Mouse (Mus musculus) thymus, postnatal 4 days (tissue): ENCODE measurements around the gene Rhoa.
"Not testable (repeated sequence)": the region's sequence is repeated elsewhere in the genome, so short reads cannot be mapped to it uniquely, and the experiment has no call there.

Experiments used
- DNase-seq: peaks from one replicate; pipeline ENCODE4 v3.0.0; 2021

Gene Rhoa

DNA sequence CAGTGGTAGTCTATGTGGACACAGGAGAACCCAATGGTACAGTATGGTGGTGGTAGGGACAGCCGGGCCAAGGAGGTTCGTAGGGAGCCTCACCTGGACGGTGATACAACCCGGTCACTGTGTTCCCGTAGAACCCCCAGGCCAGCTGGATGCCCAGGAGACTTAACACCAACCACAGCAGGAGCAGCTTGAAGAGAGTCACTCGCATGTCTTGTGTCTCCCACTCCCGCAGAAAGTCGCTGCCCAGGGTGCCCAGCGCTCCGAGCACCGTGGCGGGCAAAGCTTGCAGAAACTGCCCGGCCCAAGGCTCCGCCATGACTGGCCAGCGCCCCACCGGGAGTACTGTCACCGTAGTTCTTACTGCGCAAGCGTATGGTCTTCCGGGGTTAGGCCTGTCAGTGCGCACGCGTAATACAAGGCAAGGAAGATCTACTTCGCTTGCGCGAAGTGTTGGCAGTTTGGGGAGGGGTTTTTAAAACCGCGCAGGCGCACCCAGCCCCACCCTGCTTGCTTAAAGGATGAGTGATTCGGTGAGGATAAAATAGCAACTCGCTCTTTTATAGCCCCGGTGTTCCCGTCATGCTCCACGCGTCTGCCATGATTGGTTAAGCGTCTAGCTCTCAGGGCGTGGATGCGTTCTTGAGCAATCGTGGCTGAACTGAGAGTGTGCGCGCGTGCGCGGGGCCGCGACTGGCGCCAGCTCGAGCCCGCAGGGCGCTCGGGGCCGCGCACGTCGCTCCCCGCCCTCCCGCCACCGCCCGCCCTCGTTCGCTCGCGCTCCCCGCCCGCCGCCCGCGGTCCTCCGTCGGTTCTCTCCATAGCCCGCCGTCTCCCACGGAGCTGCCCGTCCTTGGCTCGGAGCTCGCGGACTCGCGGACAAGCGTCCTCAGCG is at the start of gene Rhoa, which contains the start of gene Tcta:
Gene Rhoa, plus strand, starts transcription at position 501 of the 892 bp plus-strand sequence.
Gene Tcta, minus strand, starts transcription at position 532 of the 892 bp plus-strand sequence.
- peak; percentile 97 for DNase-seq

DNA sequence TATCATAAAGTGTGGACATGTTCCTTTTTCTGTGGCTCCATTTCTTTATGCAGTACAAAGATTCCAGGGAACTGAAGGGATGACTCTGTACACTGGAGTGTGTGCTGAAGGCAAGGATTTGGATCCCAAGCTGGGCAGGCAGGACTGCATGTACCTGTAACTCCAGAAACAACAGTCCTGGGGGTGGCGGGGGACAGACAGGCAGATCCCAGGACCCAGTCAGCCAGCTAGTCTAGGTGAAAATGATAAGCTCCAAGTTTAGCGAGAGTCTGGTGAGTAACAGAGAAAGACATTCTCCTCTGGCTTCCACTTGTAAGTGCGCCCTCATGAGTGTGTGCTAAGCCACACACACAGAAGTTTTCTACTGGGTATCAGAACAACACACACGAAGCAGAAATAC is 45.4 kb upstream of the Rhoa start:
- no peak for DNase-seq

DNA sequence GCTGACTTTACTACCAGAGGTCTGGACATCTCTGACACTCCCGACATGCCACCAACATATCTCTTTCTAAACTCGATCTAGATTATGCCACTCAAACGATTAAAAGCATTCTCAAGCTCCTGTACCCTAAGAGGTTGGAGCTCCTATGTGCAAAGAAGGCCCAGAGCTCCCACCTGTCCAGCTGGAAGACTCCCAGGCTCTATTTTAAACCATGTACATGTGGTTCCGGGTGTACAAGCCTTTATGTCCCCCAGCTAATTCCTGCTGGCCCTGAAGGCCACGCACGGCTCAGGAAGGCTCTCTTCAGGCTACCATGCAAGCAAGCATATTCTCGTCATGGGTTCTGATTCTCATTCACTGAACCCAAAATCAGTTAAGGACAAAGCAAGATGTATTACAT is 44.1 kb upstream of the Rhoa start:
- DNase-seq: no peak

DNA sequence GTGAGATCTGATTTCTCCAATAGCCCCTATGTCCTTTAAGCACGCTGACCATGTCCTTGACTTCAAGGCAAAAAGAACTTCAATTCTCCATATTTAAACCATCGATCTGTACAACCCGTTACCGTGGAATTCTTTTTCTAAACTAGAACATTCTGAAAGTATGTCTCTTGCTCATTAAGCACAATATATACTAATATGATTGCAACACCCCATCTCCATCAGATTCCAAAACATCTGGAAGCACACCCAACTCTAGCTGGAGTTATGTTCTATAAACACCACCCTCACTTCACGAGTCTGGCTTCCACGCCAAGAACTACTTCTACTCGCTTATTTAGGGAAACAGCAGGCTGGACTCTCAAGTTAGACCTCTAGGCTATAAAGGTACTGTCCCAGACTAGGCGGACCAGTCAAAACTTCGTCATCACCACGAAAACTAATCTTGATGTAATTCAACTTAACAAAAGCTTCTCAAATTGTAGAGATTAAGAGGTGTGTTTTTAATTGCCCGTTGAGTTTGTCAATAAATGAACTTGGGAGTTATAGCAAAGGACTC is 43.4 kb upstream of the Rhoa start:
- no peak for DNase-seq

DNA sequence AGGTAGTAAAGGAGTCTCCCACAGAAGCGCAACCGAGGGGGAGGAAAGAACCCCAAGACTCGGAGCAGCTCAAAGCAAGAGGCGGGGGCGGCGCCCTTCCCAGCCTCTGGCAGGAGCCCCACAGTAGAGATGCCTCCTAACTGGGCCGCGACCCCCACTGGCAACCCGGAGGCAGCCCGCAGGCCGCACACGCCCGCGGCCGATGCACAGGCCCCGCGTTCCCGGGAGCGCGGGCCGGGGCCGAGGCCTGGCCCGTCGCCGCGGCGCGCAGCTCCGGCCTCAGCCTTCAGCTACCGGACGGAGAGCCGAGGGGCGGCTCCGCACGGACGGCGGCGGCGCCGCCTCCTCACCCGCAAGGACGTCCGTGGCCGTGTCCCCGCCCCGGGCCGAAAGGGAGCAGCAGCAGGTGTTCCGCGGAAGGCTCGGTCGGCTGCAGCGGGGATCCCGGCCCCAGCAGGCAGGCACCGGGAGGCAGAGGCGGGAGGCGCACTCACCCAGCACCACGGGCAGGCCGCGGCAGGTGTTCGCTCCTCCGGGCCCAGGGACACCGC is 42.7 kb upstream of the Rhoa start:
- peak; percentile 69 for DNase-seq

DNA sequence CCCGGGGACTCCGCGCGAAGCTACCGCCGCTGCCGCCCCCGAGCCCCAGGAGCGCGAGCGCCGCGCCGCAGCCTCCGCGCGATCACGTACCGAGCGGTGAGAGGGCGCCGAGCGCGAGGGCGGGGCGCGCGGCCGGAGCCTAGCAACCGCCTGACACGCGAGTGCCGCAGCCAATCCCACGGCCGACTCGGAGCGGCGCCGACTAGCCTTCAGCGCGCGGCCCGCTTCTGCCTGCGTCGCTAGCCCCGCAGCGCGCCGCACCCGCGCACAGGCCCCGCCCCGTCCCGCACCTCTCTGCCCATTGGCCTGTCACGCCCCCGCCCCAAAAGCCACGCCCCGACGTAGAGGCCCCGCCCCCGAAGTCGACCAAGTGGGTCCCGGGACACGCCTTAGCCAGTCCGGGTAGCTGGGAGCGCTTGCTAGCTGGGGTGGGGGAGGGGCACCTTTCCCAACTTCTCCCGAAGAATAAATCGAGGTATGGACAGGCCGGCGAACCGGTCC is 42.2 kb upstream of the Rhoa start, which contains the start of gene Dag1:
Gene Dag1, minus strand, starts transcription at position 269 of the 501 bp plus-strand sequence.
- peak; percentile 99 for DNase-seq

DNA sequence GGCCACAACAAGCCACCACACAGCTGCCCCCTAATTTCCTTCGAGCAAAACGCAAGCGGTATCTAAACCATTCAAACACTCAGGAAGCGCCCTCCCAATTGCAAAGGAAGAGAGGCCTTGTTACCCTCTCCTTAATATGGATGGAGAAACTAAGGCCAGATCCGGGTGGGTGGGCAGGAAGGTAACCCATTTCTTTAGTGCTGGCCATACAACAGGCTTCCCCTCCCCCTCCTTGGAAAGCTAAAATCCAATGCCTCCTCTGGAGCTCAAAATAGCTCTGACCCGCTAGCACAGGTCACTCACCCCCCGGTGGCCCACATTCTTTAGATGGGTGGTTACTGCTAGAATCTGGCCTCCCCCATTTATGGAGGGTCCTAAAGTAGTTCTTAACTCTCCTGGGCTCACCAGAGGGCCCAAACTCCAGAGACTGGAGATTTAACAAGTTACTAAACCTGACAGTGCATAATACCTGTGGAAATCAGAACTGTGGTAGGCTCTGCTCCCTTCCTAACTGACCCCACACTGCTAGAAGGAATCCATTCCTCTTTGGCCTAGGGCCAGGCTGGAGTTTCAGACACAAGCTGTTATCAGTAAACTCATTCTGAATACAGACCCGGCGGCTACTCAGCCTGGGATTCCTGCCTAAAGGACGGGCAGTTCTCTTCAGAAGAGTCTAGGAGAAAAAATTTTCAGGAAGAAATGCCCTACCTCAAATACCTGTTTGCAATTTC is 41.6 kb upstream of the Rhoa start:
- no peak for DNase-seq

DNA sequence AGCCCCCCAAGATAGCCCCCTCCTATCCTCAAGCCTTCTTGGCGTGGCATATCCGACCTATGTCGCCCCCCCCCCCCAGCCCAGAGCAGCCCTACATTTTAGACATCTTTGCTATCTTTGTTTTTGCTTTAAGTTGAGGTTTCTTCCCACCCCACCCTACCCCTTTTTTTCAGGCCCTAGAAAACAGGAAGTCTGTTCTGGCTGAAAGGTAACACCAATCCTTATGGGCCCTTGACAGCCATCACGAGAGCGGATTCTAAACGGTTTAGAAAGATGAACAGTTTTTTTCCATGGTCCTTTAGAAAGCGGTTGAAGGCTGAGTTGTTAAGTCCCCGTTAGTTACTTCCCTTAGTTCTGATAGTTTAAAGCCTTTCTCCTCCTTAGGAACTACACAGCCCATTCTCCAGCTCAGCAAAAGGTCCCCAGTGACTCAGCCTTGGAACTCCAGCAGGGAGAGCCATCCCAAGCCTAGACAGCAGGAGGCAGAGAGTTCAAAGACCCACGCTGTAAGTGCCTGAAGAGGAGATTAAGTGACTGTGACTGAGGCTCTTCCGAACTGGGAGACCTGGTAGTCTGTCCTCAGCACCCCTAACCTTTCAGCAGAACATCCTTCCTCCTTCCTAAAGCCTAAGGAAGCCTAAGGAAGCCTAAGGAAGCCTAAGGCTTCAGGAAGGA is 39.5 kb upstream of the Rhoa start:
- DNase-seq: no peak

DNA sequence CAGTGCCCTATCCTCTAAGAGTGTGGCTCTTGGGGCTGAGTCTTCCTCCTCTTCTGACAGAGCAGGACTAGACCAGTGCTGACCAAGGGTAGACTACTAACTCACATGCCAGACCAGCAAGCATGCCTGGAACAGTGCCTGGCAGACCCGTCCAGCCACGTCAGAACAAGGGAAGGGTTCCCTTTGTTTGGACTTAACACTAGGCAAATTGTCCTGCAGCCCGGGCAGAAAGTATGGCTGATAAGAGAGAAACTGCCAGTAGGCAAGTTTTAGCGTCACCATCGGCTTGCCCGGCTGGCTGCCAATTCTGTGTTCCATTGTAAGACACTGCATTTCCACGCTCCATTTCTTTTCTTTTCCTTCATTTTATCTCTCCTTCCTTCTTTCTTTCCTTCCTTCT is 38.2 kb upstream of the Rhoa start:
- DNase-seq: no peak

DNA sequence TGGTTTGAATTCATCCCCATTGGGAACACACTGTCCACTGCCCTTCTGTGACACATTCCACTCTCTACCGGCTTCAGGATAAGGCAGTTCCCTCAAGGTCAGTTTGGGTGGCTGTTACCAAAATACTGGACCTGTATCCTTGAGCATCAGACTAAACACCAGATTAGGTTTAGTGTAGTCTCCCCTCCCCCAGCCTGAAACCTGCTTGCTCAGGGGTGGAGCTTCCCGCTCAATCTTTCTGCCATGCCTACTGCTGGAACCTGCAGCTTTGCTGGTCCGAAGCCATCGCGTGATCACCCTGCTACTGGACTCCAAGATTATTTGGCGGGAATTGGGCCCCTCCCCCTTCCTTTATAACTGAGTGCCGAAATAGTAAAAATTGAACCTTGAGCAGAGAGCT is 37.2 kb upstream of the Rhoa start:
- not testable (repeated sequence) for DNase-seq

DNA sequence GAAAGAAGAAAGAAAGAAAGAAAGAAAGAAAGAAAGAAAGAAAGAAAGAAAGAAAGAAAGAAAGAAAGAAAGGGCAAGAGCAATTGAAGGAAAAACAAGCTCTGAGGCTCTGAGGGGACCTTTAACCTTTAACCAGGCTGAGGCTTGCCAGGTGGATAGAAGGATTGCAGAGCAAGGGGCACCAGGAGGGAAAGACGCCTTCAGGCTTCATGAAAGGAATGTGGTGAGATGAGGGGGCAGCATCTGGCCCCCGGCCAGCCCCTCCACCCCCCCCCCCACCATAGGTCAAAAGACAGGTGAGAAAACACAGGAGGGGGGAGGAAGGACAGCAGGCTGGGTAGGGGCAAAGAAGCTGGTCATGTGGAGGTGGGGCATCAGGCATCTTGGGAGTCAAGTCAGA is 34.0 kb upstream of the Rhoa start:
- no peak for DNase-seq

DNA sequence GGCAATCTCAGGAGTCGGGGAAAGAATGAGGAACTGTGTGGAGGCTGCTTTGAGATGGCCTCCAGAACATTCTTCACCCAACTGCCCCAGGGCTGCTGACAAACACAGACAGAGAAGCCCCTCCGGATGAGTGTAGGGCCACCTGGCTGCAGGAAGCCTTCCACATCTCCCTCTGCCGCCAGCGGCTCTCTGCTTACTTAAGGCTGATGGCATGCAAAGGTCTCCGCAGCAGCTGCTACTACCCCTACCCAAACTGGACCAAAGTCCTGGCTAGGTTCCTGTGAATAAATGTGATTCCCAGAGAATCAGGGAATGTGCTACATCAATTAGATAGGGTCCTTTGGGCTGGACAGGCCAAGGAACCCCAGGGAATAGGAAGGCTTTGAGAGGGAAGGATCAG is 33.2 kb upstream of the Rhoa start:
- no peak for DNase-seq

DNA sequence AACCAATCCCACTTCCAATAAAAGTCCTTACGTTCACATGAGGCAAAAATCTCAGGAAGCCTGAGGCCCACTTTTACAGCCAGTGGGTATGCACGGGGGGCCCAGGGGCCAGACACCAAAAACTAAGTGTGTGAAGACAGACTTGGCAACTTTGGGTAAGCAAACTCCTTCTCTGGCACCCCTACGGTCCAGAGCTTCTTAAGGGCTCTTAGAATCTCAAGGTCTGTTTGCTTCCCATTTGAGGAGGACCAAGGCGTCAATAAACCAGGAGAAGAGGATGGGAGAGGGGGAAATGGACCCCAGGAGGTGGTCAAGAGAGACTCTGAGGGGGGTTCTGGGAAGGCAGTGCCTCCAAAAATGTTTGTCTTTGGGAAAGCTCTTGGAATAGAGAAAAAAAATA is 32.4 kb upstream of the Rhoa start:
- DNase-seq: no peak

DNA sequence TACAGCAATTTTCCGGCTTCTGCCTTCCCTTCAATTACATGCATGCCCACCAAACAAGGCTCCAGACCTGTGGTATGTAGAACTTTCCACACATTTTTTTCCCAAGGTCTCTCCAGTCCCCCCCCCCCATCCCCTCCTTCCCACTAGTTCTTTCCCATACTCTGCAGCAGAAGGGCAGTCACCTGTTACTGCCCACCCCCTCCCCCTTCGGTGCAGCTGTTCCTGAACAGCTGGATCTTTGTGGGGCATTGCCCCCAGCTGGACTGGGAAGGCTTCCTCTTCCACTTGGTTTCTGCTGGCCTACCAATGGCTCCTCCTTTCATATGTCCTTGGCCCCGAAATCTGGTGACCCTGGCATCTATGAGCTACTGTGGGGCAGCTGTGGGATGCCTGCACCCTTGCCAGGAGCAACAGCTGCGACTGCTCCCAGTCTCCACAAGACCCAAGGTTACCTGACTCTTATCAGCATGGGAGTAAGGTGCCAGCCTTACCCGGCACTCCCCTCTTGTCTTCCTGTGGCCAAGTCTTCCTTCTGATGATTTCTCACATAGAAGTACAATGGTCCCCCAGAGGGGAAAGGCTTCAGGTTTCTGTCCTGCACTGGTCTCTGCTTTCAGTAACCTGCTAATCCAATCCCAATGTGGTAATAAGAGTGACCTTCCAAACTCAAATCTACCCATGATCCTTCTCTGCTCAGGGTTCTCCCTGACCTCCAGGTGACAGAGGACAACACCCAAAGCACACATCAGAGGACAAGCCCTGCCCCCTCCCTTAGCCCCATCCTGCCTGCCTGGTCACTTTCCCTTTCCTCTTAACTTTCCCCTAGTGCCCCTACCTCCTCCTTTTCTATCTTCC is 31.2 kb upstream of the Rhoa start:
- no peak for DNase-seq

DNA sequence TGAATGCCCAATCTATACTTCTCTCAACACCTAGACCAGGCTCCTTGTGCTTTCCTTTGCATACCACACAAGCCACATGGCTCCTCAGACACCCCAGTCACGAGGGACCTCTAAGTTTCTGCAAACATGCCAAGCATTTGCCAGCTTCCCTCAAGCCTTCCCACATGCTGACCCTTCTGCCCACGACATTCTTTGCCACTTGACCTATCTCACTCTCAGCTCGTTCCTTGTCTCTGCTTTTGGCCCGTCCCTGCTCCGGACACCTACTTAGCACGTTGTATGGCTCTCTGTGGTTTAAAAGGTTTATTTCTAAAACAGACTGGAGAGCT is 30.6 kb upstream of the Rhoa start:
- DNase-seq: no peak

DNA sequence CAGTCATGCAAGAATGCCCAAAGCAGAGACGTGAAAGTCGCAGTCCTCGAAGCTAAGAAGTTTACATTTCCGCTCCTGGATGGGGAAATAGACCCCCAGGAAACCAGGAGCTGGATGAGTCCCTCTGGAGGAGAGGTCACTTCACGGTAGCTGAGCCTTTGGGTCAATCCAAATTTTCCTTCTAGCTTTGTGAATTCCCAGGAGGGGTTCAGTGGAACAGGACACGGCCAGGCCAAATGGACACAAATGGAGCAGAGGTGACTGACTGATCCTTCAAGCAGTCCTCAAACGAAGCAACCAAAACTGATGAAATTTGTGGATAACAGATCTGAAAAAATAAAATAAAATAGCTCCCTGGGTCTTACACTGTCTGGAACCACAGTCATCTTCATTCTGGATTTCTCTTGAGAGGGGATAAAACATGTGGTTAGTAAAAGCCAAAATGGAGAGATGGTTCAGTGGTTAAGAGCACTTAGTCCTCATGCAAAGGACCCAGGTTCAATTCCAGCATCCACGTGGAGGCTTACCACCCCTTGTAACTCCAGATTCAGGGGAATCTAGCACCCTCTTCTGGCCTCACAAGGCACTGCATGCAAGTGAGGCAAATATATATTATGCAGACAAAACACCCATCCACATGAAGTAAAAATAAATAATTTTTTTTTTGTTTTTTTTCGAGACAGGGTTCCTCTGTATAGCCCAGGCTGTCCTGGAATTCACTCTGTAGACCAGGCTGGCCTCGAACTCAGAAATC is 27.1 kb upstream of the Rhoa start:
- DNase-seq: peak; percentile 76

DNA sequence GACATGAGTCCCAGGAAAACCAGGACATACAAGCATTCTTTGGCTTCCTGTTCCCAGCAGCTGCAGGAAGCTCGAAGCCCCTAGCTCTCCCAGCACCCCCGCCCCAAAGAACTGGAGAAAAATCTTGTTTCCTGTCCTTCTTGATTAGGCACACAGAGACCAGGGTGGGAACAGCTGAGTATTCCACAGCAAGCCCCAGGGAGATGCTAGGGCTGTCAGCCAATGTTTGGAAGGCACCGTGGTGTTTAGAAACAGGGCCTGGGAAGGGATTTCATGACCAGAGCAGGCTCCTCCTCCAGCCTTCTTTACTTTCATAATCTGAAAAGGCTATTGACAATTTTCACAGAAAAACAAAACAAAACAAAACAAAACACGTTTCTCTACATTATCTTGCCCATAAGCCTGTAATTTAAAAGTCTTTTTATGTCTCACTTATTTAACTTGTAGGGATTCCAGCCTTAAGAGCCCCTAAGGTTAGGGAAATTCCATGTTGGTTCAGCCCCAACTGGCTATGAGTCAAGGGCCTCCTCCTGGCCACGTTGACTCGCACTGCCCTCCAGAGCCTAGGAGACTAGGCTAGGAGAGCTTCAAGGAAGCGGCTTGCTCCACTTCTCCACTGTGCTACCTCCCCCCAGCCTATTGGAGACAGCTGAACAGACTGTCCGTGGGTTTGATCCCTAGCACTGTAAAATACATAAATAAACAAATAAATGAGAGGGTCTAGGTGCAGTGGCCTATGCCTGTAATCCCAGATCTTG is 25.7 kb upstream of the Rhoa start:
- DNase-seq: no peak

DNA sequence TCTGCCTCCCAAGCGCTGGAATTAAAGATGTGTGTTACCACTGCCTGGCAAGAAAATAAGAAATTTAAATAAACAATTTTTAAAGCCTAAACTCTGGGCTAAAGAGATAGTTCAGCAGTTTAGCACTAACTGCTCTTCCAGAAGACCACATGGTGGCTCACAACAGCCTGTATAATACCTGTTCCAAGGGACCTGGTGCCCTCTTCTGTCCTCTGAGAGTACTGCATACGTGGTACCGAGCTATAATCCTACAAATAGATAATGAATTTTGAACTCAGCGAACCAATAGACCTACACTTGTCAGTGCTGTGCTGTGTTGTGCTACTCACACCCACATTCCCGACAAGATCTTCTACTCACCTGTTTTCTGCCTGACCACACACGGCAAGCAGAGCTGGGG is 21.5 kb upstream of the Rhoa start:
- peak; percentile 86 for DNase-seq

DNA sequence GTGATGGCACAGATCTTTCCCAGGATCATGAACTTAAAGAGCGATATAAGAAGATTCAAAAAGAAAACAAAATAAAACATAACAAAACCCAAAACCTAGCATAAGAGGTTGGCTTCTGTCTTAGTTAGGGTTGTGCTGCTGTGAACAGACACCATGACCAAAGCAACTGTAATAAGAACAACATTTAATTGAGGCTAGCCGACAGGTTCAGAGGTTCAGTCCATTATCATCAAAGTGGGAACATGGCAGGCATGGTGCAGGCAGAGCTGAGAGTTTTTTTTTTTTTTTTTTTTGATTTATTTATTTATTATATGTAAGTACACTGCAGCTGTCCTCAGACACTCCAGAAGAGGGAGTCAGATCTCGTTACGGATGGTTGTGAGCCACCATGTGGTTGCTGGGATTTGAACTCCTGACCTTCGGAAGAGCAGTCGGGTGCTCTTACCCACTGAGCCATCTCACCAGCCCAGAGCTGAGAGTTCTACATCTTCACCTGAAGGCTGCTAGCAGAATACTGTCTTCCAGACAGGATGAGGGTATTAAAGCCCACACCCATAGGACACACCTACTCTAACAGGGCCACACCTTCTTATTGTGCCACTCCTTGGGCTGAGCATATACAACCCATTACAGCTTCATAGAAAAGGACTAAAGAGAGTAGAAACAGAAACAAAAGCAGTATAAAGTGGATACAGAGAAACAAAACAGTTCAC is 18.2 kb upstream of the Rhoa start:
- not testable (repeated sequence) for DNase-seq

DNA sequence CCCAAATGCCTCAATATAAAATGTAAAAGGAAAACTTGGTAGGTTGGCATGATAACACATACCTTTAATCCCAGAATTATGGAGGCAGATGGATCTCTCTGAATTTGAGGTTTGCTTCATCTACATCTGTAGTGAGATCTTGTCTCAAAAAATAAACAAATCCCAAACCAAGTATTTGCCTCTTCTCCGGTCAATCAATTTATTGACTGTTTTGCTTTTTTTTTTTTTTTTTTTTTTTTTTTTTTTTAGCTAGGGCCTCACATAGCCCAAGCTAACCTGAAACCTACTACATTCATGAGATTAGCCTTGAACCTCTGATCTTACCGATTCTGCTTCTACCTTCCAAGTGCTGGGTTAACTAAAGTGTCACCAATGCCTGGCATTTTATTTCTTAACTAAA is 16.6 kb upstream of the Rhoa start:
- no peak for DNase-seq
